Mouse (Mus musculus) CH12.LX (cell line): ENCODE data around the gene Btbd3. TPM values are rescaled to one million over a fixed set of nuclear protein-coding genes. Genes with fewer than 3 reads are reported as not detected.

ENCODE experiments used
- DNase-seq: peaks from one replicate; pipeline ENCODE4 v3.0.0-alpha.2; 2013; ENCODE audit errors: extremely low read depth
- H3K27ac ChIP-seq: 2 replicates; pipeline ENCODE4 v1.5.1; 2012; ENCODE audit warnings: low read depth, mild to moderate bottlenecking, control low read depth, moderate library complexity; ENCODE audit not compliant: insufficient read depth
- H3K27me3 ChIP-seq: replicated peaks from 2 replicates; pipeline ENCODE3; 2012; ENCODE audit warnings: inconsistent platforms
- H3K36me3 ChIP-seq, 2 experiments: replicated peaks in 1 of 2; 2 replicates each; pipeline versions ENCODE3 to v1.6.1; 2012; ENCODE audit warnings: inconsistent platforms in 1 of 2, low read length in 1 of 2, mild to moderate bottlenecking in 1 of 2, mixed read lengths in 1 of 2, moderate library complexity in 1 of 2; ENCODE audit not compliant: control insufficient read depth in 1 of 2, insufficient read depth in 1 of 2
- H3K4me1 ChIP-seq, 2 experiments: 2 replicates each; pipeline ENCODE4 v1.6.1; 2012; ENCODE audit warnings: inconsistent platforms in 1 of 2, moderate library complexity in 1 of 2; ENCODE audit not compliant: insufficient read depth in 2 of 2, control insufficient read depth in 1 of 2
- H3K4me2 ChIP-seq: 2 replicates; pipeline ENCODE4 v1.6.1; 2012; ENCODE audit warnings: low read depth, mild to moderate bottlenecking, control low read depth; ENCODE audit not compliant: poor library complexity, insufficient read depth, severe bottlenecking
- H3K4me3 ChIP-seq, 3 experiments: fragments of 150-350 bp in 1 of 3; sonication (generic) in 1 of 3; replicated peaks in 1 of 3; 2 replicates each; pipeline versions ENCODE3 to v1.5.1; 2011 to 2012; ENCODE audit warnings: low read depth in 2 of 3, low read length in 2 of 3, mild to moderate bottlenecking in 2 of 3, moderate library complexity in 2 of 3, control low read depth in 1 of 3, improper control_type of control experiment in 1 of 3, inconsistent platforms in 1 of 3, mixed read lengths in 1 of 3; ENCODE audit not compliant: poor library complexity in 1 of 3
- H3K79me2 ChIP-seq: replicated peaks from 2 replicates; pipeline ENCODE4 v1.6.1; 2012; ENCODE audit warnings: mild to moderate bottlenecking, moderate library complexity; ENCODE audit not compliant: control insufficient read depth, poor library complexity, insufficient read depth, severe bottlenecking; ENCODE audit errors: extremely low read depth
- H3K9ac ChIP-seq: 2 replicates; pipeline ENCODE4 v1.6.1; 2012; ENCODE audit warnings: low read depth, mild to moderate bottlenecking, control low read depth, moderate library complexity; ENCODE audit not compliant: insufficient read depth
- H3K9me3 ChIP-seq: replicated peaks from 2 replicates; pipeline ENCODE3; 2012; ENCODE audit warnings: low read length, inconsistent platforms, mixed read lengths
- BHLHE40 ChIP-seq: IDR thresholded peaks from 2 replicates; pipeline ENCODE4 v1.6.1; 2011; ENCODE audit warnings: mild to moderate bottlenecking, low read depth, low read length, improper control_type of control experiment
- CHD2 ChIP-seq: IDR thresholded peaks from 2 replicates; pipeline ENCODE4 v1.6.1; 2011; ENCODE audit warnings: low read length, improper control_type of control experiment
- CTCF ChIP-seq, 2 experiments: IDR thresholded peaks in 1 of 2; conservative IDR thresholded peaks in 1 of 2; 2 replicates each; pipeline ENCODE4 v1.5.1; 2011 to 2012; ENCODE audit warnings: low read depth in 2 of 2, low read length in 2 of 2, improper control_type of control experiment in 1 of 2, inconsistent platforms in 1 of 2, mild to moderate bottlenecking in 1 of 2, moderate library complexity in 1 of 2
- E2F4 ChIP-seq: IDR thresholded peaks from 2 replicates; pipeline ENCODE4 v1.6.1; 2011; ENCODE audit warnings: low read depth, low read length, improper control_type of control experiment; ENCODE audit not compliant: insufficient replicate concordance
- ELF1 ChIP-seq: IDR thresholded peaks from 2 replicates; pipeline ENCODE4 v1.6.1; 2014; ENCODE audit warnings: low read depth, mild to moderate bottlenecking, inconsistent platforms, low read length, improper control_type of control experiment
- EP300 ChIP-seq: IDR thresholded peaks from 2 replicates; pipeline ENCODE4 v1.6.1; 2011; ENCODE audit warnings: low read length, improper control_type of control experiment
- ETS1 ChIP-seq: conservative IDR thresholded peaks from 2 replicates; pipeline ENCODE4 v1.6.1; 2012; ENCODE audit warnings: low read depth, mild to moderate bottlenecking, inconsistent platforms, low read length, improper control_type of control experiment, moderate library complexity
- GABPA ChIP-seq: IDR thresholded peaks from 2 replicates; pipeline ENCODE4 v1.6.1; 2012; ENCODE audit warnings: low read depth, low read length, improper control_type of control experiment, inconsistent platforms; ENCODE audit not compliant: insufficient replicate concordance
- HCFC1 ChIP-seq: IDR thresholded peaks from 2 replicates; pipeline ENCODE4 v1.6.1; 2012; ENCODE audit warnings: low read depth, mild to moderate bottlenecking, inconsistent platforms, low read length, improper control_type of control experiment
- IRF4 ChIP-seq: IDR thresholded peaks from 2 replicates; pipeline ENCODE4 v1.6.1; 2014; ENCODE audit warnings: low read depth, mild to moderate bottlenecking, inconsistent platforms, low read length, improper control_type of control experiment
- JUND ChIP-seq: conservative IDR thresholded peaks from 2 replicates; pipeline ENCODE4 v1.6.1; 2011; ENCODE audit warnings: low read depth, low read length, improper control_type of control experiment
- KAT2A ChIP-seq: IDR thresholded peaks from 2 replicates; pipeline ENCODE4 v1.6.1; 2012; ENCODE audit warnings: low read length, improper control_type of control experiment, inconsistent platforms; ENCODE audit not compliant: insufficient replicate concordance
- MAX ChIP-seq: IDR thresholded peaks from 2 replicates; pipeline ENCODE4 v1.6.1; 2011; ENCODE audit warnings: low read length, improper control_type of control experiment
- MAZ ChIP-seq: IDR thresholded peaks from 2 replicates; pipeline ENCODE4 v1.6.1; 2012; ENCODE audit warnings: low read depth, mild to moderate bottlenecking, inconsistent platforms, low read length, improper control_type of control experiment, moderate library complexity
- MXI1 ChIP-seq: IDR thresholded peaks from 2 replicates; pipeline ENCODE4 v1.6.1; 2011; ENCODE audit warnings: mild to moderate bottlenecking, low read depth, low read length, improper control_type of control experiment
- NRF1 ChIP-seq: IDR thresholded peaks from 2 replicates; pipeline ENCODE4 v1.6.1; 2014; ENCODE audit warnings: low read depth, mild to moderate bottlenecking, inconsistent platforms, low read length, improper control_type of control experiment, moderate library complexity
- PAX5 ChIP-seq: IDR thresholded peaks from 2 replicates; pipeline ENCODE4 v1.6.1; 2012; ENCODE audit warnings: low read length, inconsistent platforms, mixed read lengths
- POLR2A ChIP-seq: IDR thresholded peaks from 2 replicates; pipeline ENCODE4 v1.6.1; 2011; ENCODE audit warnings: low read depth, mild to moderate bottlenecking, improper control_type of control experiment, low read length
- POLR2AphosphoS2 ChIP-seq: IDR thresholded peaks from 2 replicates; pipeline ENCODE4 v1.6.1; 2011; ENCODE audit warnings: low read depth, low read length, improper control_type of control experiment
- RAD21 ChIP-seq: IDR thresholded peaks from 2 replicates; pipeline ENCODE4 v1.6.1; 2011; ENCODE audit warnings: low read depth, mild to moderate bottlenecking, low read length, improper control_type of control experiment, moderate library complexity
- RCOR1 ChIP-seq: conservative IDR thresholded peaks from 2 replicates; pipeline ENCODE4 v1.6.1; 2012; ENCODE audit warnings: low read depth, mild to moderate bottlenecking, inconsistent platforms, low read length, improper control_type of control experiment
- SMC3 ChIP-seq: IDR thresholded peaks from 2 replicates; pipeline ENCODE4 v1.6.1; 2011; ENCODE audit warnings: low read depth, low read length, improper control_type of control experiment
- TBP ChIP-seq: conservative IDR thresholded peaks from 2 replicates; pipeline ENCODE4 v1.6.1; 2011; ENCODE audit warnings: low read depth, low read length, improper control_type of control experiment
- UBTF ChIP-seq: IDR thresholded peaks from 2 replicates; pipeline ENCODE4 v1.6.1; 2012; ENCODE audit warnings: low read depth, mild to moderate bottlenecking, inconsistent platforms, low read length, improper control_type of control experiment, moderate library complexity
- USF1 ChIP-seq: IDR thresholded peaks from 2 replicates; pipeline ENCODE4 v1.6.1; 2014; ENCODE audit warnings: low read depth, mild to moderate bottlenecking, inconsistent platforms, low read length, improper control_type of control experiment
- USF2 ChIP-seq: conservative IDR thresholded peaks from 2 replicates; pipeline ENCODE4 v1.6.1; 2011; ENCODE audit warnings: low read depth, low read length, improper control_type of control experiment
- ZC3H11A ChIP-seq: IDR thresholded peaks from 2 replicates; pipeline ENCODE4 v1.6.1; 2012; ENCODE audit warnings: low read depth, mild to moderate bottlenecking, inconsistent platforms, low read length, improper control_type of control experiment
- ZKSCAN1 ChIP-seq: IDR thresholded peaks from 2 replicates; pipeline ENCODE4 v1.6.1; 2012; ENCODE audit warnings: low read depth, inconsistent platforms, low read length, improper control_type of control experiment, borderline replicate concordance
- ZMIZ1 ChIP-seq: IDR thresholded peaks from 2 replicates; pipeline ENCODE4 v1.6.1; 2012; ENCODE audit warnings: low read depth, mild to moderate bottlenecking, inconsistent platforms, low read length, improper control_type of control experiment
- dilution Hi-C: fragments of 300-500 bp; cut with MboI; formaldehyde crosslinking; loops from 2 replicates; pipeline ENCODE4 v1.14.3; 2020; ENCODE audit warnings: low sequenced_read_pairs; ENCODE audit not compliant: extremely low pct_unique_long_range_greater_than_20kb, extremely low pct_ligation_motif_present
- in situ Hi-C: fragments of 300-500 bp; cut with MboI; formaldehyde crosslinking; loops from 3 replicates; pipeline ENCODE4 v1.14.3; 2019; ENCODE audit warnings: low sequenced_read_pairs, low pct_ligation_motif_present, low pct_unique_long_range_greater_than_20kb, mixed read lengths
- polyA plus RNA-seq: library from polyadenylated mRNA; unstranded; fragments of >175 nt; gene quantifications from 2 replicates; pipeline ENCODE4 v1.2.1, GENCODE M21; 2012; ENCODE audit warnings: low read depth; ENCODE audit not compliant: insufficient read length
- total RNA-seq, 2 experiments: library from RNA; depleted of rRNA; stranded (reverse); fragments of 300-350 nt in 1 of 2; fragments of >200 nt in 1 of 2; gene quantifications; 2 replicates each; pipeline ENCODE4 v1.2.3; 2012 to 2014

Btbd3 gene
- total and polyA plus RNA-seq, 3 experiments: not detected

DNA sequence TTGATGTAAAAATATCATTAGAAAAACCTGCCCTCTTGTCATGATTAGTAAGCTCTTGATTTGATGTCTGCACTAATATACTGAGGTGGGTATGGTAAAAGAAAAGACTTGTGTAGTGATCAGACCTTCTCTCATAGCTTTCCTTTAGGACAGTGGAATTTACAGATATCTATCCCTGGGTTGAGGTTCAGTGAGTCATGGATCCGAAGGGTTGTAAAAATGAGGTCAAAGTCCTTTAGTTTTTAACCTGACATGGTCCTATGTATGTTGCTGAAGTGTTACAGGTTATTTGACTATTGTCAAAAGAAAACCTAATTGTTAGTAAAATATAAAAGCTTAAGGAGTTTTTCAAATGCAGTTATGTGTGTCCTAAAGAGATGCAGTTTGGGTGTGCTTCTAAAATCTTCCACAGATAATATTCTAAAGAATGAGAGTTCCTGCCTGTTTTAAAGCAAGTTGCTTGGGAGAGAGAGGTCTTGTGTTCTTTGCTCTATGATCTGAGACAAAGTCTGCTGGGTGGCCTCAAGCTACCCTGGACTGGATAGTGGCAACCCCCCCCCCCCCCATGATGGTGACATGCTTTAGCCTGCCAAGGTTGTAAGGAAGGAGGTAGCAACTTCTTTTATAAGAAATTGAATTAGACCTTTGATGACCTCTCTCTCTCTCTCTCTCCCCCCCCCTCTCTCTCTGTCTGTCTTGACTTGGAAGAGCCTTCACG lies 234.5 kb downstream of the Btbd3 start:
- no peak for DNase-seq
- H3K79me2 ChIP-seq: no peaks in the 10 kb centered on the region
- no peak overlapping the region for H3K27ac ChIP-seq
- no peak for TF ChIP-seq ELF1
- TF ChIP-seq JUND: no peak
- no peak for TF ChIP-seq MAX
- no peak for TF ChIP-seq ETS1
- no peak for TF ChIP-seq HCFC1
- TF ChIP-seq ZKSCAN1: no peak
- no peak for TF ChIP-seq CHD2
- TF ChIP-seq ZC3H11A: no peak
- no peak for TF ChIP-seq SMC3
- TF ChIP-seq KAT2A: no peak
- TF ChIP-seq USF1: no peak
- no peak for TF ChIP-seq MXI1
- TF ChIP-seq MAZ: no peak
- no peak for TF ChIP-seq CTCF (conservative IDR thresholded peaks at IDR 0.05 in 1 of 2, IDR thresholded peaks at IDR 0.05 in 1 of 2; ENCODE audit: low read depth in 2 of 2, low read length in 2 of 2)
- TF ChIP-seq UBTF: no peak
- no peak for TF ChIP-seq USF2
- no peak for TF ChIP-seq EP300
- TF ChIP-seq RAD21: no peak
- H3K4me1 ChIP-seq: no peaks in the 10 kb centered on the region
- no peaks in the 10 kb centered on the region for H3K27me3 ChIP-seq
- H3K9me3 ChIP-seq: peaks cover 22% of the 10 kb centered on the region
- no peak overlapping the region for H3K9ac ChIP-seq
- no peak overlapping the region for H3K4me3 ChIP-seq
- dilution Hi-C loops: no loop called here
- no peak overlapping the region for H3K4me2 ChIP-seq
- in situ Hi-C loops: no loop called here
- H3K36me3 ChIP-seq: no peaks in the 10 kb centered on the region

DNA sequence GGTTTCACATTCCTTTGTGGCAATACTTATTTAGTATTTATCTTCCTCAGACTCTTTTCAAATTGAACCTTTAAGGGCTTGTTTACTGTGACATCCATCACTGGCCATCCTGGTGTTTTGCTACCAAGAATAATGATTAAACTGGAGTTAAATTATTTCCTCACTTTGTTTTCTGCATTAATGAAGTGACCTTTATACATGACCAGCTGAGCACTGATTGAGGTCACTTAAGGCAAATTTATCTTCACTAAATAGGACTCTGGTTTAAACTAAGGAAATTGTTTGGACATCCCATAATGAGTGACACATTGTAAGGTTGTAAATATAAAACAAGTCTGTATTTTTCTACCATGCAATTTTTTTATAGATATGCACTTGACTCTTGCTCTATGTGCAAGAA lies 235.8 kb downstream of the Btbd3 start:
- H3K4me1 ChIP-seq: no peaks in the 10 kb centered on the region
- TF ChIP-seq PAX5: no peak
- TF ChIP-seq NRF1: no peak
- no peak for TF ChIP-seq TBP
- TF ChIP-seq JUND: no peak
- no peak for TF ChIP-seq E2F4
- TF ChIP-seq HCFC1: no peak
- no peak for TF ChIP-seq POLR2A
- no peak for TF ChIP-seq MAZ
- TF ChIP-seq ZC3H11A: no peak
- TF ChIP-seq BHLHE40: no peak
- TF ChIP-seq ZMIZ1: no peak
- no peak for TF ChIP-seq MXI1
- no peak for TF ChIP-seq GABPA
- TF ChIP-seq RCOR1: no peak
- no peak for TF ChIP-seq POLR2AphosphoS2
- no peak for TF ChIP-seq USF1
- no peak for TF ChIP-seq SMC3
- TF ChIP-seq UBTF: no peak
- TF ChIP-seq ETS1: no peak
- no peak for TF ChIP-seq IRF4
- dilution Hi-C loops: no loop called here
- no peak for DNase-seq
- no peak overlapping the region for H3K4me2 ChIP-seq
- in situ Hi-C loops: no loop called here
- no peak overlapping the region for H3K27ac ChIP-seq
- H3K9me3 ChIP-seq: peaks cover 22% of the 10 kb centered on the region
- no peaks in the 10 kb centered on the region for H3K36me3 ChIP-seq
- no peak overlapping the region for H3K4me3 ChIP-seq
- H3K27me3 ChIP-seq: no peaks in the 10 kb centered on the region
- no peak overlapping the region for H3K9ac ChIP-seq
- H3K79me2 ChIP-seq: no peaks in the 10 kb centered on the region
